Comparison of ENCODE assay signal across 26 mouse cellular contexts in the genomic region with DNA sequence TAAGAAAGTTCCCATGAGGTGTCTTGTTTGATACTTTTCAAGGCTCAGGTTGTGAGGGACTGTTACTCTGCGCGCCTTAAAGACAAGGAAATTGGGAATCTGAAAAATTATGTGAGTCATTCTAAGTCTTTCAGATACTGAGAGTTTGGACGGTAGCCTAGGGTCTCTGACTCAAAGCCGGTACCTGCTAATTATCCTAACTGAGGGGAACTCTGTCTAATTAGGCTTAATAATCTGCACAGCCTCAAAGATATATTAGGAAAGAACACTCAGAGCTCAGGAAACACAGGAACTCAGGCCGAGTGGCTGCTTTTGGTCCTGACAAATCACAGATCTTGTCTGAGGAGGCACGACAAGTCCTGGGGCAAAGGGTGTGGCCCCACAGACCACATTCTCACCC.
"Had no signal": no experiment of that assay in that cellular context is flagged by ENCODE, and none has a peak within 500 bp of the region (broad histone marks: within the 10 kb centered on the region; RNA-seq: fewer than 3 reads in every experiment).

No protein-coding gene starts in this region.

- H3K4me3 ChIP-seq: embryonic facial prominence, embryonic 10.5 days; embryonic facial prominence, embryonic 12.5 days; embryonic facial prominence, embryonic 13.5 days; embryonic facial prominence, embryonic 15.5 days; erythroblast, embryonic 14.5 days; forebrain, embryonic 10.5 days; forebrain, embryonic 12.5 days; forebrain, embryonic 13.5 days; forebrain, embryonic 15.5 days; gastrocnemius, adult 2 months; heart, adult 2 months; heart, embryonic 10.5 days had no signal

- H3K4me2 ChIP-seq: embryonic facial prominence, embryonic 12.5 days; embryonic facial prominence, embryonic 13.5 days; embryonic facial prominence, embryonic 15.5 days; forebrain, embryonic 12.5 days; forebrain, embryonic 13.5 days; forebrain, embryonic 15.5 days had no signal

- DNase-seq: cerebellum, adult 9-10 months; cerebellum, adult 9-11 months; cerebellum, postnatal 10 days; cerebellum, postnatal 14 days; cerebellum, postnatal 25 days; cerebellum, postnatal 36 days; embryo, embryonic 11 days; gastrocnemius, adult 2 months; gastrocnemius, postnatal 10 days; gastrocnemius, postnatal 14 days; gastrocnemius, postnatal 25 days; gastrocnemius, postnatal 36 days; heart, adult 11 months; heart, adult 18-20 months; heart, adult 2 months had no signal

- H3K9me3 ChIP-seq: embryonic facial prominence, embryonic 10.5 days; embryonic facial prominence, embryonic 12.5 days; embryonic facial prominence, embryonic 13.5 days; embryonic facial prominence, embryonic 15.5 days; forebrain, embryonic 10.5 days; forebrain, embryonic 12.5 days; forebrain, embryonic 13.5 days; forebrain, embryonic 15.5 days; heart, embryonic 10.5 days had no signal

- H3K27me3 ChIP-seq: embryonic facial prominence, embryonic 12.5 days; embryonic facial prominence, embryonic 13.5 days; embryonic facial prominence, embryonic 15.5 days had no signal

- H3K36me3 ChIP-seq: embryonic facial prominence, embryonic 10.5 days; embryonic facial prominence, embryonic 12.5 days; embryonic facial prominence, embryonic 13.5 days; embryonic facial prominence, embryonic 15.5 days; forebrain, embryonic 10.5 days; forebrain, embryonic 12.5 days; forebrain, embryonic 15.5 days; heart, embryonic 10.5 days had no signal

- H3K27ac ChIP-seq: embryonic facial prominence, embryonic 10.5 days; embryonic facial prominence, embryonic 12.5 days; embryonic facial prominence, embryonic 13.5 days; embryonic facial prominence, embryonic 15.5 days; forebrain, embryonic 10.5 days; forebrain, embryonic 12.5 days; forebrain, embryonic 13.5 days; forebrain, embryonic 15.5 days; gastrocnemius, adult 2 months; heart, adult 2 months; heart, embryonic 10.5 days had no signal

- ATAC-seq: forebrain, embryonic 13.5 days; forebrain, embryonic 15.5 days; forebrain, embryonic 16.5 days had no signal

- H3K9ac ChIP-seq: embryonic facial prominence, embryonic 12.5 days; embryonic facial prominence, embryonic 13.5 days; embryonic facial prominence, embryonic 15.5 days; forebrain, embryonic 12.5 days; forebrain, embryonic 13.5 days; forebrain, embryonic 15.5 days had no signal
